Mouse (Mus musculus) neural tube, embryonic 11.5 days (tissue): Measurements from ENCODE around the gene Clpb. TPM values are rescaled to one million over a fixed set of nuclear protein-coding genes. Genes with fewer than 3 reads are reported as not detected.

Source experiments
- ATAC-seq: fragments of 200-750 bp; cut with Nextera tagmentation; 2 replicates; pipeline ENCODE4 v1.8.0; 2017; ENCODE audit warnings: moderate number of reproducible peaks, mild to moderate bottlenecking, moderate TSS enrichment, moderate library complexity; ENCODE audit not compliant: insufficient read depth, low FRiP score, low TSS enrichment
- DNase-seq: peaks from one replicate; pipeline ENCODE4 v3.0.0-alpha.2; 2015; ENCODE audit warnings: low spot score
- H3K27ac ChIP-seq: fragments of 300-500 bp; sonication (generic); 2 replicates; pipeline ENCODE4 v1.5.1; 2014; ENCODE audit warnings: low read depth, mild to moderate bottlenecking, low read length
- H3K27me3 ChIP-seq: fragments of 300-500 bp; sonication (generic); 2 replicates; pipeline ENCODE4 v1.6.1; 2014; ENCODE audit warnings: mild to moderate bottlenecking, low read length, mixed read lengths; ENCODE audit not compliant: control insufficient read depth, insufficient read depth
- H3K36me3 ChIP-seq: fragments of 300-500 bp; sonication (generic); 2 replicates; pipeline ENCODE4 v1.6.1; 2014; ENCODE audit warnings: mild to moderate bottlenecking, low read length, moderate library complexity, mixed read lengths; ENCODE audit not compliant: control insufficient read depth, insufficient read depth
- H3K4me1 ChIP-seq: fragments of 300-500 bp; sonication (generic); 2 replicates; pipeline ENCODE4 v1.6.1; 2014; ENCODE audit warnings: low read length, mixed read lengths; ENCODE audit not compliant: control insufficient read depth, insufficient read depth
- H3K4me2 ChIP-seq: fragments of 300-500 bp; sonication (generic); 2 replicates; pipeline ENCODE4 v1.6.1; 2014; ENCODE audit warnings: low read depth, mild to moderate bottlenecking, moderate library complexity
- H3K4me3 ChIP-seq: fragments of 300-500 bp; sonication (generic); 2 replicates; pipeline ENCODE4 v1.5.1; 2014; ENCODE audit warnings: low read depth, low read length
- H3K9ac ChIP-seq: fragments of 300-500 bp; sonication (generic); 2 replicates; pipeline ENCODE4 v1.6.1; 2014; ENCODE audit warnings: mild to moderate bottlenecking, low read length
- H3K9me3 ChIP-seq: fragments of 300-500 bp; sonication (generic); 2 replicates; pipeline ENCODE4 v1.6.1; 2016; ENCODE audit warnings: low read length; ENCODE audit not compliant: control insufficient read depth
- WGBS: fragments of 180-500 bp; shearing (Covaris S2); extraction: QIAGEN DNeasy Blood & Tissue Kit; methylation state at CpG from one replicate; pipeline ENCODE4 v1.1.7; 2014; 5-methylcytosine and 5-hydroxymethylcytosine counted together
- polyA plus RNA-seq: library from polyadenylated mRNA; unstranded; fragments of >200 nt; fragmentation: Nextera tagmentation; extraction: Ambion mirVana; gene quantifications from 2 replicates; pipeline ENCODE4 v1.2.1, GENCODE M21; 2014

Clpb gene
- polyA plus RNA-seq, 1 experiment from 2014 or later = 41.4 TPM

GRCm38 (mm10) chr7:101830373-101830772 is 166.9 kb downstream of the Clpb start:
- WGBS = 97% methylated on average over 3 of the region's 3 CpGs
- peaks cover 37% of the 10 kb centered on the region for H3K36me3 ChIP-seq
- H3K4me2 ChIP-seq = no peak overlapping the region

DNA sequence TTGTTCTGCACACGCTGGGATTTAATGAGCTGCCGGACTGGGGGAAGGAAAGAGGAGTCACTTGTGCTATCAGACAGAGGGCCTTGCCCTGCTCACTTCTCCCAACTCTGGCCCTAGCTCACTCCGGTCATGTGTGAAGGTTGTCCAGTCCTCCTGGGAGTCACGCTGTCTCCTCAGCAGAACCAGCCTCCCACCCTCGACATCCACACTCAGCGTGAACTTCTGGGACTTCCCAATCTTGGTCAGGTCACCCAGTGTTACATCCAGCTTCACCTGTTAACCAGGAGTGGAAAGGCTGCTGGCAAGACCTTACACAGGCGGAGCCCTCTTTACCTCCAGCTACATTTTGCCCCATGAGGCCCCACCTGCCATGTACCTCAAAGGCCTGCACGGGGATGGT is 168.0 kb downstream of the Clpb start:
- Histone ChIP-seq H3K27me3 (no peaks in the 10 kb centered on the region), H3K4me2 (no peak overlapping the region), H3K4me1 (peaks cover 10% of the 10 kb centered on the region; the same call in 1 of the 2 replicates), H3K9me3 (no peaks in the 10 kb centered on the region), H3K36me3 (peaks cover 33% of the 10 kb centered on the region), H3K27ac (no peak overlapping the region), H3K9ac (no peak overlapping the region), H3K4me3 (no peak overlapping the region)
- no peak for DNase-seq
- no peak for ATAC-seq
- WGBS = 96% methylated on average over 8 of the region's 8 CpGs

More at GRCm38 (mm10) chr7:101830373-101830772, 166.9 kb downstream of the Clpb start:
- Histone ChIP-seq H3K4me3 (no peak overlapping the region), H3K9ac (no peak overlapping the region), H3K4me1 (peaks cover 6% of the 10 kb centered on the region; the same call in 1 of the 2 replicates), H3K9me3 (no peaks in the 10 kb centered on the region), H3K27me3 (no peaks in the 10 kb centered on the region), H3K27ac (no peak overlapping the region)
- ATAC-seq (no peak), DNase-seq (no peak)

GRCm38 (mm10) chr7:101832372-101832771 is 168.9 kb downstream of the Clpb start:
- Histone ChIP-seq H3K36me3 (peaks cover 30% of the 10 kb centered on the region), H3K27me3 (no peaks in the 10 kb centered on the region), H3K4me3 (no peak overlapping the region), H3K9me3 (no peaks in the 10 kb centered on the region), H3K4me1 (peaks cover 10% of the 10 kb centered on the region; the same call in 1 of the 2 replicates), H3K4me2 (no peak overlapping the region), H3K27ac (no peak overlapping the region), H3K9ac (no peak overlapping the region)
- 92% methylated on average over 4 of the region's 4 CpGs for WGBS
- ATAC-seq (no peak), DNase-seq (no peak)

DNA sequence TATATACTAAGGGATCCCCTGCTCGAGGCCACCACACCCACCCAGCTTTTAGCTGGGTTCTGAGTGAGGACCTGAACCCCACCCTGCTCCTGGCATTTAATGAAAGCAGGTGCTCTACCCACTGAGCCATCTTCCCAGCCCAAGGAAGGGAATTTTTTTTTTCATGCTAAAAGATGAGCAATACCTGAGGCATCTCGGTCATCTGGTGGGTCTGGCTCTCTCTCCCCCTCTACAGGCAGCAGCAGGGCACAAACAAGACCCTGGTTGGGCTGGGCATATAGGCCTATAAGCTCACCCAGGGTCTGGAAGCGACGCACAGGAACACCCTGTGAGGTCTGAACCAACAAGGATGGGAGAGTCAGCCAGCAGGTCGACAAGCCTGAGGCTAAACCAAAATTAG is 169.9 kb downstream of the Clpb start:
- Histone ChIP-seq H3K9ac (no peak overlapping the region), H3K27me3 (no peaks in the 10 kb centered on the region), H3K9me3 (no peaks in the 10 kb centered on the region), H3K27ac (no peak overlapping the region), H3K4me3 (no peak overlapping the region), H3K36me3 (peaks cover 28% of the 10 kb centered on the region), H3K4me1 (peaks cover 10% of the 10 kb centered on the region; the same call in 1 of the 2 replicates), H3K4me2 (no peak overlapping the region)
- 78% methylated on average over 5 of the region's 5 CpGs for WGBS
- no peak for ATAC-seq
- no peak for DNase-seq

DNA sequence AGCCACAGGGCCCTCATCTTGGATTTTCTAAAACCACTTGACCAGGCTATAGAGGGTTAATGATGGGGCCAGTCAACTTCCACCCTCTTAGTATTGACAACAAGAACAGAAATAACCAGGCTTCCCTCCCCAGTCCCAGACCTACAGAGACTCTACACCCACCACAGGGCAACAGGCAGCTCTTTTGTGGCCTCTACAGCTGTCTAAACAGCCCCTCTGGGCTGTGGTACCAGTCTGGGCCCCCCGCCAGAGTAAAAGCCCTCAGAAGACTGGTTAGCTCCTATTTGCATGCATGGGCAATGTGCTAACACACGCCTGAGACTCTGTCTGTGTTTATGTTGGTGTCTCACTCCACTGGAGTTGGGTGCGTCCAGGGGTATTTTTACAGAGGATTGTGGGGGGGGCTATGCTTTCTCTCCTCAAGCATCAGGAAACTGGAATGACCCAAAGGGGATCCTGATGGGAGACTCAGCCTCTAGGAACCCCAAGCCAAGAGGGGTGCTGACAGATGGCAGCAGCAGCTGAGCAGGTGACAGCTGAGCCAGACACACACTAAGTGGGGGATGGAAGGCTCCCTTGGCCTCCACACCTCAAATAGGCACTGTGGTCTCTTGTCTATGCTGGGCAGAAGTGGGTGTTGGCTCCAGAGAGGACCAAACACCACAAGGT is 170.6 kb downstream of the Clpb start:
- no peak overlapping the region for H3K27ac ChIP-seq
- H3K9me3 ChIP-seq = no peaks in the 10 kb centered on the region
- no peak for DNase-seq
- H3K4me1 ChIP-seq = peaks cover 10% of the 10 kb centered on the region; the same call in 1 of the 2 replicates
- H3K27me3 ChIP-seq = no peaks in the 10 kb centered on the region
- H3K4me2 ChIP-seq = peak overlapping the region; percentile 1; the same call in 1 of the 2 replicates
- no peak overlapping the region for H3K4me3 ChIP-seq
- H3K9ac ChIP-seq = no peak overlapping the region
- peaks cover 25% of the 10 kb centered on the region for H3K36me3 ChIP-seq
- WGBS = 61% methylated on average over 3 of the region's 3 CpGs
- no peak for ATAC-seq

DNA sequence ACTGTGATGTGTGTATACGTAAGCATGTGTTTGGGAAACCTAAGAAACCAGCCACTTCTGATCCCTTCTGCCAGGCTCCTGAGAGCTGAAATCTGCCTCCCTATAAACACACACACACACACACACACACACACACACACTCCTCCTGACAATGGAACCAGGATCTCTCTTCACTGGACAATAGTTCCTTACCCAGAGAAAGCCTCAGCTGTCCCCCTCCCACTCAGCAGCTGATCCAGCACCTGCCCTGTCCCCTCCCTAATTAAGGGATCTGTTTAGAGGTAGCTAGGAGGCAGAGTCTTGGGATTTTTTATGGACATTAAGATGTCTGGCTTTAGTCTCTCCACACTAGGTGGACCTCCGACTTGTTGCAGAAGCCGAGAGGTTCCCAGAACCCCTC is 171.5 kb downstream of the Clpb start:
- Histone ChIP-seq H3K27me3 (no peaks in the 10 kb centered on the region), H3K36me3 (peaks cover 22% of the 10 kb centered on the region), H3K4me1 (peaks cover 10% of the 10 kb centered on the region; the same call in 1 of the 2 replicates), H3K4me3 (no peak overlapping the region), H3K27ac (no peak overlapping the region), H3K9me3 (no peaks in the 10 kb centered on the region), H3K4me2 (peak overlapping the region; percentile 1; the same call in 1 of the 2 replicates), H3K9ac (no peak overlapping the region)
- WGBS = 76% methylated on average over 3 of the region's 3 CpGs
- no peak for ATAC-seq
- DNase-seq = no peak

GRCm38 (mm10) chr7:101835457-101836109 is 172.2 kb downstream of the Clpb start:
- 47% methylated on average over 5 of the region's 5 CpGs for WGBS
- Histone ChIP-seq H3K27ac (no peak overlapping the region), H3K36me3 (peaks cover 22% of the 10 kb centered on the region), H3K27me3 (no peaks in the 10 kb centered on the region), H3K4me1 (peaks cover 10% of the 10 kb centered on the region; the same call in 1 of the 2 replicates), H3K9me3 (no peaks in the 10 kb centered on the region), H3K4me3 (peak overlapping the region; percentile 87), H3K9ac (peak overlapping the region; percentile 95), H3K4me2 (peak overlapping the region; percentile 93)
- no peak for ATAC-seq
- DNase-seq = no peak

DNA sequence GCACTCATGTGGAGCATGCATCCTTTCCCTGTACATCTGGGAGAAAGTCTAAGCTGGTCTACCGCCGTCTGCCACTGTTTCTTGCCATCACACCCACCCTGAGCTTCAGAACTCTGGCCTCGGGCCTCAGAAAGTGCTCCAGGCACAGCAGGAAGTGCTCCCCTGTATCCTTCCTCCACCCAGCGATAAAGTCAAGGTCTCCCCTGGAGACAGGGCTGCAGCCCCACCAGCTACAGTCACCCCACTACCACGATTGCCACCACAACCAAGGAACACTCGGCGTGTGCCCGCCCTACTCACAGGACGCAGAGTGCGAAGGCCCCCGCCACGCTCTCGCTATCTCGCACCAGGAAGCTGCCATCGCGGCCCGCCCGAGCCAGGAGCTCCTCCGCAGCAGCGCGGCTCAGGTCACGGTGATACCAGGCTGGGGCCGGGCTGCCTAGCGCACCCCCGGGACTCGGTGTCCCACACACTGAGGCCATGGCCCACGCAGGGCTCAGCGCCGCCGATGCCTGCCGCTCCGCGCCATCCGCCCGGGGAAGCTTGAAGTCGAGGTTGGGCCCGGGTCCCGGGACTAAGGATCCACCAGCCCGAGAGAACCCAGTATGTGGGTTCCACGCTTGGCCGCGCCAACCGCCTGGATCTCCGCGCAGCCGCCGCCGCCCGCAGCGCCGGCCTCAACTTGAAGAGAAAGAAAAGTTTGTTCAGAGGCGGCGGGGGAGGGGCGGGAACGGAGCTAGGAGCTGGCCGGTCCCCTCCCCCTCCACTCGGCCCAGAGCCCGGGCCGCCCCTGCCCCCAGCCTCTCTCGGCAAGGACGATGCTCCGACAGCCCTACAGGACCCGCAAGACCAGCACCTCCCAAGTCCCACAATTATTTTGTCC is 173.1 kb downstream of the Clpb start:
- peak overlapping the region; percentile 87 for H3K4me3 ChIP-seq
- H3K4me2 ChIP-seq = peak overlapping the region; percentile 93
- no peaks in the 10 kb centered on the region for H3K27me3 ChIP-seq
- peak overlapping the region; percentile 95 for H3K9ac ChIP-seq
- under 1% methylated on average over 55 of the region's 63 CpGs for WGBS
- peaks cover 10% of the 10 kb centered on the region; the same call in 1 of the 2 replicates for H3K4me1 ChIP-seq
- H3K9me3 ChIP-seq = no peaks in the 10 kb centered on the region
- peaks cover 13% of the 10 kb centered on the region for H3K36me3 ChIP-seq
- ATAC-seq = peak; percentile 58
- DNase-seq = peak; percentile 84
- H3K27ac ChIP-seq = peak overlapping the region; percentile 86
